Mouse (Mus musculus) frontal cortex, adult (tissue): ENCODE results near the gene Upf3b.
"Not testable (repeated sequence)": the region's sequence is repeated elsewhere in the genome, so short reads cannot be mapped to it uniquely, and the experiment has no call there.

Experiments
- ATAC-seq: cut with Nextera tagmentation; 2 replicates; pipeline ENCODE4 v1.9.2; 2017; ENCODE audit warnings: mild to moderate bottlenecking, moderate library complexity, mixed read lengths; ENCODE audit not compliant: low TSS enrichment

Upf3b gene

GRCm38 (mm10) chrX:37080345-37080744, 29.8 kb downstream of the Upf3b start:
- not testable (repeated sequence) for ATAC-seq

GRCm38 (mm10) chrX:37076651-37077050, 33.5 kb downstream of the Upf3b start:
- ATAC-seq: no peak

DNA sequence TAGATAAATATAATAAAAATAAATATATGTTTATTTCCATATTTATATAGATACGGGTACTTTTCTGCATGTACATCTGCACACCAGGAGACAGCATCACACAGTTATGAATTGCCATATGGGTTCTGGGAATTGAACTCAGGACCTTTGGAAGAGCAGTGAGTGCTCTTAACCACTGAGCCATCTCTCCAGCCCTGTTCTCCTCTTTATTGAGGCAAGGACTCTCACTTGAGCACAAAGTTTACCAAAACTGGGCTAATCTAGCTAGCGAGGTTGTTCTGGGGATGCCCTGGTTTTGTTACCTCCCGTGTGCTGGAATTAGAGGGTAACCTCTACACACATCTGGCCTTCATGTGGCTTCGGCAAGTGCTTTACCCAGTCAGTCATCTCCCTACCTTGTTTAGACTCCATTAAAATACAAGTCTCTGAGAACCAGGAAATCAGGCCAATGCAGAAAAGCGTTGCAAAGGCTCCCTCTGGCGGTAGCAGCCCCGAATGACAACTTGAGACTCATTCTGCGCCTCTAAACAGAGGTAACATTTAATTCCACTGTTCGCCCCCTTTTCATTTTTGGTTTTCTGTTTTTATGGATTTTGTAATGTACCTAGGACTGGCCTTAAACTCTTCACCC, 35.7 kb downstream of the Upf3b start:
- peak; percentile 72 for ATAC-seq

GRCm38 (mm10) chrX:37068766-37069165, 41.4 kb downstream of the Upf3b start:
- no peak for ATAC-seq

DNA sequence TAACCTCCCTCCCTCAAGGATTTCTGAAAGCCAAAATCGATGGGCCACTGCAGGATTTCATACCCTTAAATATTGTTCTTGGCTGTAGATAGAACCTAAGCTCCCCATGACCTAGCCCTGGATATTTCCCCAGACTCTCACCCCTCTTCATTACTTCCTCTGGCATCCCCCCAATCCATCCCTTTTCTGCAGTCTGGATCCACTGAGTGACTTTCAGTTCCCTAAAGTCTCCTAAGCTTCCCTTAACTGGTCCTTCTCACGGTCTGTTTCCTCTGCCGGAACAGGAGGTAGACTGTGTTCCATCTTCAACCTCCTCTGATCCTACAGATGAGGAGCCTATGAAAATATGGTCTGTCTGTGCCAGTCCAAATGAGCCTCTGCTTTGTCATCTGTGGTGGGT, 42.8 kb downstream of the Upf3b start:
- ATAC-seq: no peak

- no peak for ATAC-seq
Measured at GRCm38 (mm10) chrX:37063902-37064301, 46.2 kb downstream of the Upf3b start.

DNA sequence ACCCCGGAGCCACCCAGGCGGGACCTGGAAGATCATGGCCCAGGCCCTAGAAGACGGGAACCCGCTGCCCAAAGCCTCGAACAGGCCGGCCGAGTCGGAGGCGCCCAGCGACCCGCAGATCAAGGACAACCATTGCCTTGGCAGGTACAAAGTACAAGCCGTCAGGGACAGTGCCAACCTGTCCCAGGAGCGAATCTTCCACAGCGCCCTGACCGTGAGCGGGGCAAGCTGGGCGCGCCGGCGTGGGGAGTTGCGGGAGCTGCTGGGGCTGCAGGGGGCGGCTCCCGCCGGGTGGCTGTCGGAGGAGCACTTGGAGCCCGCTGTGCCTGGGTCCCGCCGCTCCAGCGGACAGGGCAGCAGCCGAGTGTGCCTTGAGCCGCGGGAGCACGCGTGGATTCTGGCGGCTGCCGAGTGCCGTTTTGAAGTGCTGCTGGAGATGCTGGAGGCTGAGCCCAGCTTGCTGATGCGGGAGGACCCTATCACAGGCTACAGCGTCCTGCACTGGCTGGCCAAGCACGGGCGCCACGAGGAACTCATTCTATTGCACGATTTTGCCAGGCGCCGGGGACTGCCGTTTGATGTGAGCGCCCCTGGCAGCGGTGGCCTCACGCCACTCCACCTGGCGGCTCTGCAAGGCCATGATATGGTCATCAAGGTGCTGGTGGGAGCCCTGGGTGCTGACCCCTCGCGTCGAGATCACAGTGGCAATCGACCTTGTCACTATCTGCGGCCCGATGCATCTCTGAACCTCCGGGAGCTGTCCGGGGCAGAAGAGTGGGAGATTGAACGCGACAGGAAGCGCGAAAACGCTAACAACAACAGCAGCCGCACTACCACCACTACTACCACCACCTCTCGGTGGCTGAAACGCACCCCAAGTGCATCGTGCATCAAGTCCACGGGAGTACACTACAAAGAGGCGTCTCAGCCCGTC, 61.0 kb downstream of the Upf3b start:
- ATAC-seq: no peak

- ATAC-seq: no peak
Measured at GRCm38 (mm10) chrX:37048066-37048889, 61.8 kb downstream of the Upf3b start, which contains the start of gene Sowahd. TSS of gene Sowahd (plus strand) at chrX:37048845.

DNA sequence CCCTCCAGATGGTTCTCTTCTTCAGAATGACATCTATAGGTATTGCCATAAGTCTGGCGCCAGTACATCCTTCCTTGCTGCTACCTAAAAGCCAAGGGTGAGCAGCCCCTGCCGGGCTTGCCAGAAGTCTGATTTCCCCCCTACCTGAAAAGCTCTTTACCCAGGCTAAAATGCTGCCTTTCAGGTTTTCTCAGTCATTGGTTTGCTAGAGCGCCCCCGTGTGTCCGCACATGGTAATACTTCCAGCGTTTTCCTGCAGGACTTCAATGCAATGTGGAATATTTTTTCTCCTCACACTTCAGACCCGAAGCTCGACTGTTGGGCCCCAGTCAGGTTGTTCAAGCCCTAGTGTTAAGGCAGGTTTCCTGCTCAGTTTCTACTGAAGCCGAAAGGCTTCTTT, 67.4 kb downstream of the Upf3b start:
- 0 out of 2 replicates have a peak, but pooled peaks have one; percentile 44 for ATAC-seq
